Mouse (Mus musculus) urinary bladder, adult 2 months (tissue): ENCODE measurements around the gene Ptchd4. TPM values are rescaled to one million over a fixed set of nuclear protein-coding genes. Genes with fewer than 3 reads are reported as not detected.

ENCODE experiments used
- DNase-seq: peaks from one replicate; pipeline ENCODE4 v3.0.0; 2022; ENCODE audit warnings: low spot score
- polyA plus RNA-seq: library from polyadenylated mRNA; depleted of rRNA; stranded (reverse); fragments of >200 nt; gene quantifications from 2 replicates; pipeline ENCODE4 v1.2.3, GENCODE M21; 2012

Ptchd4 gene
- polyA plus RNA-seq, 1 experiment = 0.03 TPM

- DNase-seq = no peak
Measured at GRCm38 (mm10) chr17:42427961-42428360, 112.2 kb downstream of the Ptchd4 start.

DNA sequence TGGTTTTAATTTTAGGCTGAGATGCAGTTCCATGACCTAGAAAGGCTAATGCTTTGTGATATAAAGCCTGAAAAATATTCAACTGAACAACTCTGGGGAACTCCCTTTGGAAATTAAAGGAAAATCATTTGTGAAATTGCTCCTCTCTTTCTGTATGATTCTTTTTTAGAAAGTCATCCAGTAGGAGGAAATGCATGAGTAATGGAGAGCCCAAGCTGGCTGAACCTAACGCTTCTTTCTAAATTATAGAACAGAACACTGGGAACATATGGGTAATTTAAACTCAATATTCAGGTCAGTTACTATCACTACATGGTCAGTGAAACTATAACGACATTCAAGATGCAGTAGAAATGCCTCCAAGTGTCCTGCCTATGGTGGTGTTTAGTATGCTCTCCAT lies 114.6 kb downstream of the Ptchd4 start:
- DNase-seq = no peak

DNA sequence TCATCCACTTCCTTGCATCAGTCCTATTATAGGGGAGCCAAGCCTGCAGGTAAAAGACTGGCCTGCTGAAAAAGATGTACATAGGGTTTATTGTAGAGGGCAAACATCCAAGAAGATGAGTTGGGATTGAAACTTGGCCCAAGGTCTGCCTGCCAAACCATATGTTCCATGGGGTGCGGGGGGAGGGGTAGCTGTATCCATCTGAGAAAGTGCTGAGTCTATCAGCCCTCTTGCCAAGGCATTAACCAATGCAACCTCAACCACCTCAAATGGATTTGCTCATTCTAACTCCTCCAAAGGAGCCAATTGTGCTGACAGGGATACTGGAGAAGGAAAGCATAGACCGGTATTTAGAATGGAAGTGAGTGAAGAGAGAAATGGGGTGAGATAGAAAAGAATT lies 136.5 kb downstream of the Ptchd4 start:
- no peak for DNase-seq

DNA sequence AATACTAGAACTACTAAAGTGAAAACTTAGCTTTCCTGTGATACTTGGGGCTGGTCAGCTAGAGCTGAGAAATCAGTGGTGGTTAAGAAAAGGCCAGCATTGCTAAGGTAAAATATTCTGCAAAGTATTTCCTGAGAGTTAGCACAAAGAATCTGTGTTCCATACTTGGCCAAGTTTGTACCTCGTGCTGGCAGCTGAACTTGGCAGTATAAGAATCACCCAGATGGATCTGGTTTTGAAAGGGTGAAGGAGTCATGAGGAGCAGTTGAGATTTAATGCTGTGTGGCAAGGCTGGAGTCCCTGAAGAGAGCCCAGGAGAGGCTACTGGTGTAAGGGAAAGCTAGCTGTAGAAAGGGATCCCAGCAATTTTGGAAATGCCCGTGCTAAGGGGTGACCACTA lies 140.7 kb downstream of the Ptchd4 start:
- no peak for DNase-seq

DNA sequence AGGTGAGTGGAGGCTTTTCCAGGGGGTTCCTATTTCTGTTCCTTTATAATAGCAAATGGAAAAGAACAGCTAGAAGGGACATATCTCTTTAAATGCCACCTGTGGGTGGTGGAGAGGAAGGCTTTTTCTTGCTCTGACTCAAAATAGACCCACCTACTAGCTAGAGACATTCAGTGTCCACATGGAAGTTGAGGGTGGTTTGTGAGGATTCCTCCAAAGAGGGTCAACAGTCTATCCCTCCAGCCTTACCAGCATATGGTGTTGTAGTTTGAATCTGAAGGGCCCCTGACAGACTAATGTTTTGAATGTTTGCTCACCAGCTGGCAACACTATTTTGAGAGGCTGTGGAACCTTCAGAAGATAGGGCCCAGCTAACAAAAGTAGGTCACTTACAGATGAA lies 147.0 kb downstream of the Ptchd4 start:
- DNase-seq = no peak

DNA sequence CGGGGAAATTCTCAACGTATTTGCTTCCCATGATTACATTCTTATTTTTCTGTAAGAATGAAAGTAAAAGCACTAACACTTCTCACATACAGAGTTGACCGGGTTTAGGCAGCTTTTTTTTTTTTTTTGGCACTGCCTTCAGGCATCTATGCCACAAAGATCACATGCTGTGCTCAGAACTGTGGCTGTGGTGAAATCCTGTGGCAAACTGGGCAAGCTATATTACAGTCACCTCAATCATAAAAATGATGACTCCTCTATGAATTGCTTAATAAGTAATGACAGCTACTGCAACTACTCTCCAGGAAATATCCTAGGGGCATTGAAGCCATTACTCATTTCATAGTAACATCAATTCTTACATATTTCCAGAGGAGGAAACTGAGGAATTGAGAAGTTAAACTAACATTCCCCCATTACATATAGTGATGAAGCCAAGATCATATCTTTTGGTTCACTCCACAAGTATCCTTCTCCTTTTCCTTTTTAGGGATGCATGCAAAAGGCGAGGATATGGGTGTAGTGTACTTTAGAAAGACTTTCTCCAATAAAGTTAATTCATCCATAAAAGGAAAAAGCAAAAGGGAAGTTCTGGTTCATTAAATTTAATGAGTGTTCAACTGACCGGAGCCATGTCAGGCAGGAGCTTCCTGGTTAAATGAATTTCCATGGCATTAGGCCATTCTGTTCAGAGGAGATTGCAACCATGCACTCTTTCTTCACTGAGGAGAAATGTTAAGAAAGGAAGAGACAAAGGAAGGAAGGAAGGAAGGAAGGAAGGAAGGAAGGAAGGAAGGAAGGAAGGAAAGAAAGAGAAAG lies 164.6 kb downstream of the Ptchd4 start:
- no peak for DNase-seq

GRCm38 (mm10) chr17:42509356-42510262 lies 193.9 kb downstream of the Ptchd4 start:
- no peak for DNase-seq

DNA sequence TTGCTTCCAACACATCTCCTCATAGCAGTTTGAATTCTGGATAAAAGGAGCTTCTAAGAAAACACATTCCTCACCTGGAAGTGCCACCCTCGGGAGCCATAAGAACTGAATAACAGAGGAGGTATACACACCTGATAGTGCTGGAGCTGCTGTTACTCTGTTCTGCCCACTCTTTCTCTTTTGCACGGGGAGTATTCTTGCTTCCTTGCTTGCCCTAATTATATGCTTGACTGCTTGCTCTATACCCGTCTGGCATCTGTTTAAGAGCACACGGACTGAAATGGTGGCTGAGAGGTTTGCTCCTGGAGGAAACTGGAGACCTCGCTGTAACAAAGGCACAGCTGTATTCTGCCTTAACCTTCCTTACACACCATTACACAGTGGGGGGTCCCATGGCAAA lies 214.4 kb downstream of the Ptchd4 start:
- DNase-seq = no peak

DNA sequence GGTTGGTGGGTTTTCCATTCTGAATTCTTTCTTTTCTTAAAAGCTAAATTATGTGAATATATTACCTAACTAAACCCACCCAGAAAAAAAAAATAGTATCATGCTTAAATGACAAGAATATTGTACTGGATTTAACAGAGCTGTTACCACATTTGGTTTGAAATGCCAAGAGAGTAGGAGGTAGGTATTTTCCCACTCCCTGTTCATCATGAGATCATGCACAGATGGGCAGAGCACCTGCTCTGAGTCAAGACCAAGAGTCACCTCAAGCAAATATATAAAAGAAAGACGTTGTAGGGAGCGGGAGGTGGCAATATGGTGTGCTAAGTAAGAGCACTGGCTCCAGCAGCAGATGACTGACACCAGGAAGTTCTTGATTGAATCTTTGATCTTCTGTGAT lies 233.8 kb downstream of the Ptchd4 start:
- DNase-seq = no peak
